Mouse (Mus musculus) liver, embryonic 13.5 days (tissue): ENCODE results near the gene Phldb2. TPM values are rescaled to one million over a fixed set of nuclear protein-coding genes. Genes with fewer than 3 reads are reported as not detected.

Experiments
- ATAC-seq: fragments of 200-750 bp; cut with Nextera tagmentation; 2 replicates; pipeline ENCODE4 v1.8.0; 2017; ENCODE audit warnings: low read depth, mild to moderate bottlenecking, moderate number of reproducible peaks, moderate library complexity
- DNase-seq: peaks from one replicate; pipeline ENCODE4 v3.0.0; 2022
- H3K27ac ChIP-seq: fragments of 300-500 bp; sonication (generic); 2 replicates; pipeline ENCODE4 v1.5.1; 2015; ENCODE audit warnings: moderate library complexity, mild to moderate bottlenecking, inconsistent platforms
- H3K27me3 ChIP-seq: fragments of 300-500 bp; sonication (generic); 2 replicates; pipeline ENCODE4 v1.6.1; 2015; ENCODE audit warnings: mild to moderate bottlenecking, inconsistent platforms
- H3K36me3 ChIP-seq: fragments of 300-500 bp; sonication (generic); 2 replicates; pipeline ENCODE4 v1.6.1; 2015; ENCODE audit warnings: mild to moderate bottlenecking, inconsistent platforms
- H3K4me1 ChIP-seq: fragments of 300-500 bp; sonication (generic); replicated peaks from 2 replicates; pipeline ENCODE4 v1.6.1; 2015; ENCODE audit warnings: inconsistent platforms
- H3K4me2 ChIP-seq: fragments of 300-500 bp; sonication (generic); 2 replicates; pipeline ENCODE4 v1.6.1; 2015; ENCODE audit warnings: inconsistent platforms, mild to moderate bottlenecking, moderate library complexity
- H3K4me3 ChIP-seq: fragments of 300-500 bp; sonication (generic); replicated peaks from 2 replicates; pipeline ENCODE4 v1.5.1; 2015; ENCODE audit warnings: mild to moderate bottlenecking, inconsistent platforms
- H3K9ac ChIP-seq: fragments of 300-500 bp; sonication (generic); 2 replicates; pipeline ENCODE4 v1.6.1; 2015; ENCODE audit warnings: mild to moderate bottlenecking, inconsistent platforms
- H3K9me3 ChIP-seq: fragments of 300-500 bp; sonication (generic); replicated peaks from 2 replicates; pipeline ENCODE4 v1.6.1; 2016; ENCODE audit warnings: inconsistent platforms
- WGBS: fragments of 180-500 bp; shearing (Covaris S2); methylation state at CpG from one replicate; pipeline ENCODE4 v1.1.7; 2015; ENCODE audit not compliant: insufficient replicate concordance; 5-methylcytosine and 5-hydroxymethylcytosine counted together
- polyA plus RNA-seq: library from polyadenylated mRNA; unstranded; fragments of >200 nt; fragmentation: Nextera tagmentation; extraction: Ambion mirVana; gene quantifications from 2 replicates; pipeline ENCODE4 v1.2.1, GENCODE M21; 2015

Phldb2 gene
- 12.9 and 14.1 TPM in 2 replicates for polyA plus RNA-seq

DNA sequence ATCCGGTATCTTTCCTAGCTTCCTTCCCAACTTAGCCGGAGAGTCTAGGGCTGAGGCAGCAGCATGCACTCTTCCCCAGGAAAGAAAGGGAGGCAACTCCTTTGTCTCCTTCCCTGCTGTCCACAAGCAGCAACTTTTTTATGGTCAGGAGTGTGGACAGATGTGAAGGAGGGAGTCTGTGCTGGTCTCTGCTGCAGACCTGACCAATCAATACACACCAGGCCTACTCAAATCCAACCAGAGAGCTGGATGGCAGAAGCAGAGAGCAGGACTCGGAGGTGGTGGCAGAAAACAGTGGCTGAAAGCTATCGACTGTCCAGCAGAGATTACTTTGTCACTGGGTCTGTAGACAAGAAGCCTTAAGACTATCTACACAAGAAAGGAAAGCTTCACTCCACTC, at the start of gene Phldb2:
Gene Phldb2, minus strand, starts transcription at position 205 of the 400 bp plus-strand sequence.
- H3K9ac ChIP-seq: no peak within 1 kb of the TSS

DNA sequence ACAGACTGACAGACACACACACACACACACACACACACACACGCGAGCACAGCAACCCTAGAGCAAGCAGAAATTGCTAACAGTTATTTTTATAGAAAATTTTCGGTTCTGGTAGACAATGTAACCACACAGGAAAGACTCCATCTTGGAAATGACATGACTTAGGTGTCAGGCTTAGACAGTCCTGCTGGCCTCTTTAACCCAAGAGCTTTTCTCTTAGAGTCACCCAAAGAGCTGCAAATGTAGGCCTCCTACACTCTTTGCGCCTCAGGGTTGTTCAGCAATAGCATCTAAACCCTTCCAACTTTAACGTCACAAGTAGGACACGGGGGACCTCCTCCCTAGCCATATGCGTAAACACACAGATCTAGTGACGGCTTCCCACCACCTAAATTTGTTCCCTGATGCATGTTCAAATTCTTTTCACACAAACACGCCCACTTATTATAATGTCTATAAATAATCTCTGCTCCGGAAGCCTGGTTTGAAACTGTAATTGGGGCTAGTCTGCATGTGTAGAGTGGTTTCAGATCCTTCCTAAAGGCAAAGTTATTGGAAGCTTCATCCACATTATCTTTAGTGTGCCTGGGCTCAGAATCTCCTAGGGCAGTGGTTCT, 48.3 kb upstream of the Phldb2 start:
- H3K9me3 ChIP-seq: no peaks in the 10 kb centered on the region
- H3K4me1 ChIP-seq: no peaks in the 10 kb centered on the region
- WGBS: 63% methylated on average over 10 of the region's 10 CpGs
- DNase-seq (no peak), ATAC-seq (no peak)
- H3K27ac ChIP-seq: no peak overlapping the region
- no peak overlapping the region for H3K4me3 ChIP-seq
- H3K4me2 ChIP-seq: no peak overlapping the region
- H3K9ac ChIP-seq: no peak overlapping the region
- no peaks in the 10 kb centered on the region for H3K27me3 ChIP-seq
- no peaks in the 10 kb centered on the region for H3K36me3 ChIP-seq

More for the DNA sequence above, at the start of gene Phldb2:
- H3K27me3 ChIP-seq: no peaks in the 10 kb centered on the region
- 0 out of 2 replicates have a peak, but pooled peaks have one; percentile 39 for ATAC-seq
- H3K4me3 ChIP-seq: peak within 1 kb of the TSS; percentile 30
- no peaks in the 10 kb centered on the region for H3K9me3 ChIP-seq
- peak within 1 kb of the TSS; percentile 37 for H3K4me2 ChIP-seq
- no peaks in the 10 kb centered on the region for H3K36me3 ChIP-seq
- 46% methylated on average over 4 of the region's 4 CpGs for WGBS
- no peaks in the 10 kb centered on the region for H3K4me1 ChIP-seq
- DNase-seq: no peak
- H3K27ac ChIP-seq: peak within 1 kb of the TSS; percentile 60

DNA sequence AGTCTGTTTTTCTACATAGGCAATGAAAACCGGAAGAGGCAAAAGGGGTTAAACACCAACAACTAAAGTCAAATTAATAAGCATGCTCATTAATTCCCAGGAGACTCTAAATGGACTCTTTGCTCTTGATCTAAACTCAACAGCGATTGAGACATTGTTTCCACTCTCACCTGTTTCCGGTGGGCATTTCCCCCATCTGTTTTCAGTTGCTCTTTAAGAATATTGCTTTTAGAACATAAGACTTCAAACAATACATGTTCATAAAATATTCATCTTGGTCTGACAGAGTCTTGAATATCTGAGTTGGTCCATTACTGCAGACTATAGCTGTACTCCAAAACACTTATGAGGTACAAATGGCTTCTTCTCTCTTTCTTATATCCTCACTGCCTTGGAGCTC, 47.6 kb upstream of the Phldb2 start:
- no peaks in the 10 kb centered on the region for H3K4me1 ChIP-seq
- DNase-seq (no peak), ATAC-seq (no peak)
- H3K4me2 ChIP-seq: no peak overlapping the region
- H3K4me3 ChIP-seq: no peak overlapping the region
- no peaks in the 10 kb centered on the region for H3K27me3 ChIP-seq
- 76% methylated on average over 3 of the region's 3 CpGs for WGBS
- no peak overlapping the region for H3K27ac ChIP-seq
- no peaks in the 10 kb centered on the region for H3K9me3 ChIP-seq
- H3K9ac ChIP-seq: no peak overlapping the region
- no peaks in the 10 kb centered on the region for H3K36me3 ChIP-seq

DNA sequence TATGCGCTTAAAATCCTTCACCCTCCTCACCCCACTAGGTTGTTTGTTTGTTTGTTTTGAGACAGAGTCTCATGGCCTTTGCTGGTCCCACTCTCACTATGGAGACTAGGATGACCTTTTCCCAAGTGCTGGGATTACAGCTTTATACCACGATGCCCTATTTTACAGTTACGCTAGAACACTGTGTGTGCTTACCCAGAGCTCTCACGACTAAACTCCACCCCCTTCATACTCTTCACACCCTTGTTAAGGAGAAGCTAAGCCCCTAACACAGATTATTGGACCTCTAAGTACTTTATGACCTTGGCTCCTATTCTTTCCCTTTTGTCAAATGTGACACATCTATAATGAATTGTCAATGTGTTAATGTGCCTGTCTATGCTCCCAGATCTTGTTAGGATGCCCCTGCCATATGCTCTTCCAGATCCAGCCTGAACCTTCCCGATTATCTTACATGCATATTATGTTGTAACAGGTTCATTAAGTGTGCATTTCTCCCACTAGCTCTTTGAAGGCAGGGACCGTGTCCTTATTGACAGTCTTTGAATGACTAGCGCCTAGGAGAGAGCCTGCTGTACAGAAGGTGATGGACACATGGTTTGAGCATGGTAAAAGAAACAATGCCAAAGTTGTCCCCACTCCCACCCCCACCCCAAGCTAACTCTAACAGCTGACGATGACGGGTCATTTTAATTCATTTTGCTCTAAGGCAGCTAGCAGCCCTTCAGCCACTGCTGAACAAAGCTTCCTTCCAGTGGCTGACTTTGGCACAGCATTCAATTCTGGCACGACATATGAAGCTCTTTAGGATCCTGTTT, 46.2 kb upstream of the Phldb2 start:
- Histone ChIP-seq H3K27ac (no peak overlapping the region), H3K27me3 (no peaks in the 10 kb centered on the region), H3K4me1 (no peaks in the 10 kb centered on the region), H3K9me3 (no peaks in the 10 kb centered on the region), H3K4me2 (no peak overlapping the region), H3K36me3 (no peaks in the 10 kb centered on the region), H3K4me3 (no peak overlapping the region), H3K9ac (no peak overlapping the region)
- 65% methylated on average over 10 of the region's 10 CpGs for WGBS
- ATAC-seq: no peak
- DNase-seq: no peak

DNA sequence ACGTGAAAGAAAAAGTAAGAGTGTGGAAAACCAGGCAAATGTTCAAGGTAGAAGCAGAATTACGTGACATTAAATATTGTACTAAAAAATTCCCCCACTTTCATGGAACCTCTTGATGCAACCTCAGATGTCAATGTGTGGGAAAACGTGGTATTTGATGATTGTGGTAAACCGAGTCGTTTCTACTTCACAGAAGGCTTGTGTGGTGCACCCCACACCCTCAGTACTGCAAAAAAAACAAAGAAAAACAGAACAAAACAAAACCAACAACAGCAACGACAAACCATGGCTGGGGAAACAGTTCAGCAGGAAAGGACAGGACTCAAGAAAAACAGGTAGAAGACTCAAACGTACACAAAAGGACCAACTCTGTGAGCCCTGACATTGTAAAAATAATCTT, 44.8 kb upstream of the Phldb2 start:
- no peaks in the 10 kb centered on the region for H3K4me1 ChIP-seq

DNA sequence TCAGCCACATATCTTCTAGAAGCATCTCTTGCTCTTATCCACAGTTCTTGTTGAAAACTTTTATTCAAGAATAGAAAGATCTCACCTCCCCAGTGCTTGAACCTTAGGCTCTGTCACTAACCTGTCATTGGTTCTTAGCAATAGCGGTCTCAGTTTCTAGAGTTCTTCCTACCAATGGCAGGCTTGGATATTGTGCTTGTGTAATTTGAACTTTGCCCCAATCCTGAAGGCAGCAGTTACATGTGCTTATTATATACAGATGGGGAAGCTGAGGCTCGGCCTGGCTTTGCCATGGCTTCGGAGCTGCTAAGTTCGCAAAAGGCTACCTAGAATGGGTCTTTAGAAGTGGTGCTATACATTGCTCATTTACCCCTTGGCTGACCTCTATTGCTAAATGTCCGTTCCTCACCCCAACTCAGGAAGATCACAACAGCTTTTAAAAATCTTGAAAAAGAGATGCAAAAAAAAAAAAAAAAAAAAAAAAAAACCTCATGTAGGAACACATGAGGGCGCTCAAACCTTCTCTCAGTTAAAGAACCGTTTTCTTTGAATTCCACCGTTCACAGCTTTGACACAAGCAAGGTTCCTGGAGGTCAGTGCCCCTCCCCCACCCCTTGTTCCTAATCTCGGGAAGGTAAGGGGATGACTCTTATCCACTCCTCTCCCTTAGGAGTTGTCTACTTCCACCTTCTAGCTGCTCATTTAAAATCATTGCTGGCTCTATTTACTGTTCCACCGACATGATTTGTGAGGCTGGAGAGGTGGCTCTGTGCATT, 37.7 kb upstream of the Phldb2 start:
- DNase-seq: no peak
- H3K4me3 ChIP-seq: no peak overlapping the region
- 42% methylated on average over 10 of the region's 10 CpGs for WGBS

More for the DNA sequence above, 44.8 kb upstream of the Phldb2 start:
- no peak for DNase-seq
- Histone ChIP-seq H3K4me2 (no peak overlapping the region), H3K9ac (no peak overlapping the region), H3K9me3 (no peaks in the 10 kb centered on the region), H3K4me3 (no peak overlapping the region), H3K27ac (no peak overlapping the region), H3K36me3 (no peaks in the 10 kb centered on the region), H3K27me3 (no peaks in the 10 kb centered on the region)
- no peak for ATAC-seq
- 53% methylated on average over 7 of the region's 7 CpGs for WGBS

DNA sequence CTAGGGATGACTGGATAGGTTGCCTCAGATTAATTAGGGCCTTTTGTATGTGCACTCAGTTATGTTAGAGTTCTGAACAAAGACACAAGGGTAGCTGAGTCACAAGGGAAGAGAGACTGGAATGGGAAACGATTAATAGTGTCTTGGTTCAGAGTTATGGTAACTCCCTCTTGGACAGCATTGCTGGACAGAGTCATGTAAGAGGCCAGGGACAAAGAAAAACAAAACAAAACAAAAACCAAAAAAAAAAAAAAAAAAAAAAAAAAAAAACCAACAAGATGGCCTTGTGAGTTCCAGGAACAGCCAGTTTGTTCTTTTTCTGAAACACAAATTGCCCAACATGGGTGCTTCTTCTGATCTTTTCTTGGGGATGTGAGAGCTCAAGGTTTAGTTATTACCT, 32.8 kb upstream of the Phldb2 start:
- no peaks in the 10 kb centered on the region for H3K36me3 ChIP-seq
- H3K4me1 ChIP-seq: no peaks in the 10 kb centered on the region
- ATAC-seq (no peak), DNase-seq (no peak)
- H3K4me2 ChIP-seq: no peak overlapping the region
- H3K9ac ChIP-seq: no peak overlapping the region
- H3K9me3 ChIP-seq: no peaks in the 10 kb centered on the region
- 37% methylated on average over 1 of the region's 1 CpGs for WGBS
- 0 out of 2 replicates have a peak overlapping the region, but pooled peaks have one; percentile 34 for H3K27ac ChIP-seq
- no peaks in the 10 kb centered on the region for H3K27me3 ChIP-seq
- H3K4me3 ChIP-seq: no peak overlapping the region

More for the DNA sequence above, 37.7 kb upstream of the Phldb2 start:
- Histone ChIP-seq H3K27me3 (no peaks in the 10 kb centered on the region), H3K36me3 (no peaks in the 10 kb centered on the region), H3K9me3 (no peaks in the 10 kb centered on the region), H3K27ac (no peak overlapping the region), H3K9ac (no peak overlapping the region), H3K4me1 (no peaks in the 10 kb centered on the region; the same call in 1 of the 2 replicates), H3K4me2 (no peak overlapping the region)
- ATAC-seq: no peak

DNA sequence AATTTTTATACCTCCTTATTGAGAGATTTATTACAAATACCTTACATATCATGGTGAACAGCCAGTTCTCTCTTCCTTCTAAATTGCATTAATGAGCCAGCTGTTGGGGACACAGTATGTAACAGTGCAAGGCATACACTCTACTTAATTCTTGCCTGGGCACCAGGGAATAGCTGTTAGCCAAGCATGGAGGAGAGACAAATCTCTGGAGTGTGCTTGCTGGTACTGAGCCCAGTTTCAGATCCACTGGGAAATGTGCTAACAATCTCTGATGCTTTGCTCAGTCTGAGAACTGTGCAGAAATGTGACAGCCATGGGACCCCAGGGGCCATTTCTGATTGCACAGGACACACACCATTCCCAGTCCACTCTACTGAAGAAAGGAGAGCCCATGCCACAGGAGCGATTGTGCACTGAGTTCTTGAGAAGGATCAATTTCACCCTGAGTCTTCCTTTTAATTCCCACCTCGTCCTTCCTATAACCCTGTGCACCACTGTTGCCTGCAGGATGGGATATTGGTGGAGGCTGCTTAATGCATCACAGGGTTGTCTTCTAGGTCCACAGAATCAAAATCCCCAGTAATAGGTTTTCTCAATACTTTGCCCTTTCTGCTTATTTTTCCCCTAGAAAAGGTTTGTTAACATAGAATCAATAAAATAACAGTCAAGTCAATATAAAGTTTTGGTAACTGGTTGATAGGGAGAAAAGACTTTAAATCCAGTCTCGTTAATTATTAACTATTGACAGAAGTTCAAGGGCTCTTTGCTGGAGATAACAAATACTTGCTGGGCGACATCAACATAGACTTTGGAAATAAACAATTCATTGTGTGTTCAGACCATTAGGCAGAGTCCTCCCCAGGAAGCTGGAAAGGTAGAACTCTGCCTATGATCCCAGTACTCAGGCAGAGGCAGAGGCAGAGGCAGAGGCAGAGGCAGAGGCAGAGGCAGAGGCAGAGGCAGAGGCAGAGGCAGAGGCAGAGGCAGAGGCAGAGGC, 31.5 kb upstream of the Phldb2 start:
- no peaks in the 10 kb centered on the region for H3K9me3 ChIP-seq
- no peaks in the 10 kb centered on the region for H3K4me1 ChIP-seq
- H3K36me3 ChIP-seq: no peaks in the 10 kb centered on the region
- H3K4me2 ChIP-seq: no peak overlapping the region
- no peak for DNase-seq
- 38% methylated on average over 4 of the region's 4 CpGs for WGBS
- no peaks in the 10 kb centered on the region for H3K27me3 ChIP-seq
- peak; percentile 75 for ATAC-seq
- peak overlapping the region; percentile 63 for H3K27ac ChIP-seq
- no peak overlapping the region for H3K4me3 ChIP-seq
- H3K9ac ChIP-seq: no peak overlapping the region

DNA sequence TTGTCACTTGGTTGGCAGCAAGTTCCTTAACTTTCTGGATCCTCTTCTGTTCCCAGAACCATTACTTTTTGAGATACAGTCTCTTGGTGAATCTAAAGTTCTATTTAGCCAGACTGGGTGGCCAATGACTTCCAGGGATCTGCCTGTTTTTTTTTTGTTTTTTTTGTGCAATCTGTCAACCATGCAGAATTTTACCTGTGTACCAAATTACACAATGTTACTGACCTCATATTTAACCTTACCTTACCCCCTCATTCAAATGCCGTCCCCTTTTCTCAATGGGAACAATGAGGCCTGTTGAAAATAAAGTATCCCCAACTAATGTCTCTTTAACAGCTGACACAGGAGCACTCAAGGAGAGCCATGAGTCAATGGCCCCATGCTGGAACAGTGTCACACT, 22.9 kb upstream of the Phldb2 start:
- Histone ChIP-seq H3K27ac (no peak overlapping the region), H3K4me2 (no peak overlapping the region), H3K27me3 (no peaks in the 10 kb centered on the region), H3K9me3 (no peaks in the 10 kb centered on the region), H3K36me3 (no peaks in the 10 kb centered on the region), H3K4me1 (no peaks in the 10 kb centered on the region), H3K4me3 (no peak overlapping the region), H3K9ac (no peak overlapping the region)
- ATAC-seq (no peak), DNase-seq (no peak)
- WGBS: 62% methylated on average over 1 of the region's 1 CpGs

DNA sequence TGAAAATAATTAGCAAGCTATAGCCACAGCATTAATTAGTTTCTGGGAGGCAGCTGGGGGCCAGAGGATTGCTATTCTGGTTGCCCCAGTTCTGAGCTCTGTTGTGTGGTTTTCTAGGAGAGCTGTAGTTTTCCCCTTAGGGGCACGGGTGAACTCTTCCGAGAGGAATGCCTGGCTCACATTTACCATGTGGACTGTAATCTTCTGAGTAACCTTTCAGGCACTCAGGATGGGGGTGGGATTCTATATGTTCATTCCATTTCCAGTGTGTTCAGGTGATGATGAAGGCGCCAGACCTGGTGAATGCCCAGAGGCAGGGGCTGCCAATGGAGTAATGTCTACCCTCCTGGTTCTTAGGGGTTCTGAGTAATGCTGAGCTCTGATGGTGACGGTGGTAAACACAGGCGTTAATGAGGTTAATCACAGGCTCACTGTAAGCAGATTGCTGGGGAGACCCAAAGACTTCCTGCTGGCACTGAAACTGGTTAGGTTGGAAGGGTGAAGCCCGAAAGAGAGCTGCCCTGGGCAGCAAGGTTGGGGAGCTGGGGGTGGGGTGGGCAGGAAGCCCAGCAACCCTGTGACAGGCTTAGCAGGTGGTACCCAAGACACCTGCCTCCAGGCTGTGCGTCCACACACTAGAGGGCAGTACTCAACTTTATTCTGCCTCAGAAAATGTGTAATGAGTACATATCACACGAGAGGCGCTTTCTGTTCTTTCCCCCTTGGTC, 20.7 kb upstream of the Phldb2 start:
- H3K27me3 ChIP-seq: no peaks in the 10 kb centered on the region
- DNase-seq: no peak
- no peaks in the 10 kb centered on the region for H3K4me1 ChIP-seq
- whole genome bisulfite sequencing: 53% methylated on average over 9 of the region's 9 CpGs
- no peak for ATAC-seq
- no peaks in the 10 kb centered on the region for H3K36me3 ChIP-seq
- no peak overlapping the region for H3K4me3 ChIP-seq
- H3K9ac ChIP-seq: no peak overlapping the region
- no peak overlapping the region for H3K4me2 ChIP-seq
- no peak overlapping the region for H3K27ac ChIP-seq
- no peaks in the 10 kb centered on the region for H3K9me3 ChIP-seq
